Mouse (Mus musculus) neural tube, postnatal 0 days (tissue): Measurements from ENCODE around the gene Fgf7. TPM values are rescaled to one million over a fixed set of nuclear protein-coding genes. Genes with fewer than 3 reads are reported as not detected.

Experiments
- polyA plus RNA-seq: library from polyadenylated mRNA; unstranded; fragments of >200 nt; fragmentation: Nextera tagmentation; extraction: Ambion mirVana; gene quantifications from 2 replicates; pipeline ENCODE4 v1.2.1, GENCODE M21; 2015

Fgf7 gene
- 0.61 and 0.95 TPM in 2 replicates for polyA plus RNA-seq

DNA sequence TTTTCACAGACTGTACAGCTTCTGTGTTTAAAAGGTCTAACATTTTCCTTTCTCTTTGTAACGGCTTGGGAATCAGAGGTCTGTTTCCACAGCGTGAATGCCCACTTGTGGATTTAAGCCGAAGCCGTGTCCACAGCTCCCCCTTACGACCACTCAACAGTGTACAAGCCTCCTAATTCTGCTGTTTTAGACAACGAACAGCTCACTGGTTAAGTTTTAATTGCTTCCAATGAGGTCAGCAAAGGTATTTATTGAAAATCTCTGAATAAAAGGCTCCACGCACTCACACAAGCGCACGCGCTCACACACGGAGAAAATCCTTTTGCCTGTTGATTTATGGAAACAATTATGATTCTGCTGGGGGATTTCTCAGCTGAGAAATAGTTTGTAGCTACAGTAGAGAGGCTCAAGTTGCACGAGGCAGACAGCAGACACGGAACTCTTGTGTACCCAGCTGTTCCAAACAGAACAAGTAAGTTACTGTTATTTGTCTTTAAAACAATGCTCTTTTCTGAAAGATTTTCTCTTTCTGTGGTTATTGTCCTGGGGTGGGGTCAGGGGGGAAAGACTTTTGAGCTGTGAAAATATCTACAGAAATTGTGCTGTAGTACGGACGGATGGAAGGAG, at the start of gene Fgf7:
TSS of gene Fgf7 (plus strand) at position 280 of the 627 bp plus-strand sequence.

Other genes with a start within 250 kb of the Fgf7 start
- gene Galk2, start 175.5 kb upstream of the Fgf7 start, polyA plus RNA-seq: 30.8 and 31.2 TPM in 2 replicates
- gene Cops2, start 175.5 kb upstream of the Fgf7 start, polyA plus RNA-seq: 50.4 and 52.6 TPM in 2 replicates
- gene Fam227b, start 117.3 kb downstream of the Fgf7 start, polyA plus RNA-seq: 0.41 and 0.72 TPM in 2 replicates
- gene Dtwd1, start 117.5 kb downstream of the Fgf7 start, polyA plus RNA-seq: 18.8 TPM in 2 replicates
- not detected in 2 replicates for gene Gm17555, start 180.4 kb downstream of the Fgf7 start, polyA plus RNA-seq